Mouse (Mus musculus) brain, embryonic 14.5 days (tissue): ENCODE results near the gene Gm5150.

ENCODE experiments used
- CTCF ChIP-seq: fragments of 200-500 bp; IDR thresholded peaks from 2 replicates; pipeline ENCODE4 v1.5.1; 2012; ENCODE audit warnings: inconsistent platforms, mild to moderate bottlenecking, moderate library complexity, borderline replicate concordance; ENCODE audit not compliant: insufficient read depth, insufficient read length; ENCODE audit errors: extremely low read depth
- POLR2A ChIP-seq: fragments of 200-500 bp; IDR thresholded peaks from 2 replicates; pipeline ENCODE4 v1.6.1; 2012; ENCODE audit warnings: mild to moderate bottlenecking, inconsistent platforms, borderline replicate concordance; ENCODE audit not compliant: poor library complexity, insufficient read depth, insufficient read length, severe bottlenecking; ENCODE audit errors: extremely low read depth

DNA sequence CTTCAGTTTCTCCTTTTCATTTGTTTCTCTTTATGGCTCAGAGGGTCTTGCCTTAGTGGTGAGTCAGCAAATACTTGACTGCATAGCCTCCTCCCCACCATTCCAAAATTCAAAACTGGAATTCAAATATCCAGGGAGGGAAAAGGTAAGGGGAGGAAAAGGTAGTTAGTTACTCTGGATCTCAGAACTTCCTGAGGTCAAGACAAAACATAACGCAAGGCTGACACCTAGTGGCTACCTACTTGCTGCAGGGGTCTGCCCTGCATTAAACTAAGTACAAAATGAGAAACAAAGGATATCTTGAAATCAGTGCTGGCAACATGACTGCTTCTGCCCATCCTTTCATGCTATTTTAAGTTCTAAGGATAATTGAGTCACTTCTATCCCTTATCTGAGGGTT is 37.1 kb upstream of the Gm5150 start:
- TF ChIP-seq POLR2A: no peak
- TF ChIP-seq CTCF: peak; percentile 69; the same call in 1 of the 2 replicates
